Mouse (Mus musculus) T-cell, adult 2 months (primary cell): ENCODE measurements around the gene Slc38a7.
"Not testable (repeated sequence)": the region's sequence is repeated elsewhere in the genome, so short reads cannot be mapped to it uniquely, and the experiment has no call there.

ENCODE experiments used
- DNase-seq: peaks from one replicate; pipeline ENCODE4 v3.0.0; 2022; ENCODE audit warnings: low spot score

Gene Slc38a7

DNA sequence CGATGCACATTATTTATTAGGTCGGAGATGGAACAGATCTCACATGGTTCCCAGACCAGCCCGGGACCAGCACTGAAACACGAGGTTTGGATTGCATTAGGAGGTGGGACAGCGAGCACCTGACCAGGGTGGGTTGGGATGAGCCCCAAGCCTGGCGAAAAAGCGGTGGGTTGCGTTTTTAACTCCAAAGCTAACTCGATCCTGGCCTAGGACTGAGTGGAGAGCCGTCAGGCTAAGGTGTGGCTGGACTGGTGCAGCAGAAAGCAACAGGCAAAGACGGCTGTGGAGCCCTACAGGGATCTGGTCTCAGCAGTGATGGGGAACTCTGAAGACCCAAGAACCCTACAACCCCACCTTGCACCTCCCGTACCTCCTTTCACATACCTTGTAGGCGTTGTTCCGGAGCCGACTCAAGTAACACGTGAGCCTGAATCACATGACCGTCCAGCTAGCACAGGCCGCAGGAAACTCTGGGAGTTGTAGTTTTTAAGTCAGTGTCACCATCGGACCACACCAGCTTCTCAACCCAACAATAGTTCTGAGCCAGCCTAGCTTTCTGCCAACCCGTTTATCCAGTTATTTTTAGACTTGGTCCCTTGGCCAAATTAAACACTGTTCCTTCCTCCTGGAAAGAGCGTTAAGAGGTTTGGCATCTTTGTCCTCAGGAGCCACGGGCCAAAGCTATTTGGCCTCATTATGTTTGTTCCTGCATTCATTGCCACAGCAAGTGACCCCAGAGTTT lies at the start of gene Slc38a7:
TSS of gene Slc38a7 (minus strand) at position 438 of the 742 bp plus-strand sequence.
- peak; percentile 78 for DNase-seq

DNA sequence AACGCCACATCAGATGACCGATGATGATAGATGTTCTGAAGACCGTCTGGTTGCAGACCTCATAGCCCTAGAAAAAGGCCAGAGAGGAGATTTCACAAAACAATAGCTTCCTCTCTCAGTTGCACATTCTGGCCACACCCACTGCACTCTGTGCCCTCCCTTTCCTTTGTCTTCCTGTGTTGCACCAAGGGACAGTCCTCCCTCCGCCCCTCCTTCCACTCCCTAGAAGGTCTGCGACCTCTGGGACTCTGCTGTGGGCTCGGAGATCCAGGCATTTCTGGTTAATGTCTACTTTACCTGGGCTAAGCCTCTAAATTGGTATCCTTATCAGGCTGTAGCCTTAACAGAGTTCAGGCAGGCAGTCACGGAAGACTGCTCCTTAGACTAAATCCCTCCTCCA lies 48.5 kb upstream of the Slc38a7 start:
- no peak for DNase-seq

DNA sequence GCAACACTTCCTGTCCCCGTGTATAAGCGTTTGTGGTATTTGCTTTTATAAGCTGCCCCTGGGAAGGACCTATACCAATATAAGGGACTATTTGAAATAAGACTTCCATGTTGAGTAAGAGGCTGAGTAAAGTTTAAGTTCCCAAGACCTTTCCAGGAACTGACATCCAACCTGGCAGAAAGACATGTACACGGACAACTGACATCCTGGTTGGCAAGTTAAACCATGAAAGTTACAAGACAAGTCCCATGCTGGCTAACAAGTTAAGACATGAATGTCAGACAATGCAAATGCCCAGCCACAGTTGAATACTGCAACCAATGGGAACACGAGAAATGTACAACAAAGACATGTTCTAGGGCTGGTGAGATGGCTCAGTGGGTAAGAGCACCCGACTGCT lies 40.4 kb upstream of the Slc38a7 start:
- no peak for DNase-seq

- peak; percentile 90 for DNase-seq
Measured at GRCm38 (mm10) chr8:95888285-95889136, 35.2 kb upstream of the Slc38a7 start, which contains the start of gene Got2. Gene Got2 (minus strand): TSS chr8:95888547.

DNA sequence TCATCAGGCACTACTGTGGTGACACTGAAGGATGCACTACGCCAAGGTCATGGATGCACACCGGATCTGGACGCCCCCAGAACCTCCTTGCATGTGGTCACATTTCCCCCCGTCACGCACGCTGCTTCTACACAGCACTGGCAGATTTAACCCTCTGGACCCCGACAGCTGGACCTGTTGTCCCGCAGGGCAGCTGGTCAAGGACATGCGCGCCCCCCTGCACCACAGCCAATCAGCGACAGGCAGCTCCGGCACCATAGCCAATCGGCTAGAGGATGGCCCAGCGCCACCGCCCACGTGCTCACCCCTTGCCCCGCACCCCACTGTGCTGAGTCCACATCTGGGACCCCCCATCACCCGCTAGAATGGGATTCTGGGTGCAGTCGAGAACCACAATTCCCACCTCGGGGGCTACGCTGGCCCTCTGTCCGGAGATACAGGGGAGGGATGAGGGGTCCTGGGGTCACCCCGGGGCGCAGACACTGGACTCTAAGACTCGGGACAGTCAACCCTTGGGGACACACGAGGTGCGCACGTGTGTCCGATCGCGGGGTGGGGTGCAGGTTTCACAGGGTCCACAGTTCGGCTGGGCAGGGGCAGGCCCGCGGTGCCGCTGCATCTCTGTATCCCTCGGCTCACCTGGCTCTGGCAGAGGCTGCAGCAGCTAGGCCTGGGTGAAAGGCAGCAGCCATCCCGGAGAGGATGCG lies 34.4 kb upstream of the Slc38a7 start:
- peak; percentile 16 for DNase-seq

GRCm38 (mm10) chr8:95886647-95887577 lies 33.6 kb upstream of the Slc38a7 start:
- DNase-seq, result no peak

- DNase-seq, result no peak
Measured at GRCm38 (mm10) chr8:95885966-95886365, 32.6 kb upstream of the Slc38a7 start.

DNA sequence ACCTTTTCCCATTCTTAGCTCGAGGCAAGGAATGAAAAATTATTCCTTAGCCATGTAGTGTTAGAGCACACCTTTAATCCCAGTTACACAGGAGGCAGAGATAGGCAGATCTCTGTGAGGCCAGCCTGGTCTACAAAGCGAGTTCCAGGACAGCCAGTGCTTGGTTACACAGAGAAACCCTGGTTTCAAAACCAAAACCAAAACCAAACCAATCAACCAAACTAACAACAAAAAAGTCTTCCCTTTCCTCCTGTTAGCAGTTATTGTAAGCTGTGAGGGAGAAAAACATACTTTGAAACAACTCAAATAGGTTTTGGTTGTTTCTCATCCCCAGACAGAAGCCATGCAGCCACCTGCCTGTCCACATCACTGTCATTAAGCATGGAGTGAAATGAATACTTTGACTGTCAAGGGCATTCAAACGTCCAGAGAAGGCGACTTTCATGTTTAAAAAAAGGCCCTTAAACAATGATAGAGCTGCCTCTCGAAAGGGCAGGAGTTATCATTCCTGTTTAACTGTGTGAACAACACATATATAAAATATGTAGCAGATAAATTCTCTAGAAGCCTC lies 32.0 kb upstream of the Slc38a7 start:
- DNase-seq, result no peak

- no peak for DNase-seq
Measured at GRCm38 (mm10) chr8:95884491-95884890, 31.2 kb upstream of the Slc38a7 start.

- DNase-seq, result no peak
Measured at GRCm38 (mm10) chr8:95882191-95882590, 28.9 kb upstream of the Slc38a7 start.

GRCm38 (mm10) chr8:95881576-95881975 lies 28.2 kb upstream of the Slc38a7 start:
- no peak for DNase-seq

- DNase-seq, result no peak
Measured at GRCm38 (mm10) chr8:95879823-95880222, 26.5 kb upstream of the Slc38a7 start.

DNA sequence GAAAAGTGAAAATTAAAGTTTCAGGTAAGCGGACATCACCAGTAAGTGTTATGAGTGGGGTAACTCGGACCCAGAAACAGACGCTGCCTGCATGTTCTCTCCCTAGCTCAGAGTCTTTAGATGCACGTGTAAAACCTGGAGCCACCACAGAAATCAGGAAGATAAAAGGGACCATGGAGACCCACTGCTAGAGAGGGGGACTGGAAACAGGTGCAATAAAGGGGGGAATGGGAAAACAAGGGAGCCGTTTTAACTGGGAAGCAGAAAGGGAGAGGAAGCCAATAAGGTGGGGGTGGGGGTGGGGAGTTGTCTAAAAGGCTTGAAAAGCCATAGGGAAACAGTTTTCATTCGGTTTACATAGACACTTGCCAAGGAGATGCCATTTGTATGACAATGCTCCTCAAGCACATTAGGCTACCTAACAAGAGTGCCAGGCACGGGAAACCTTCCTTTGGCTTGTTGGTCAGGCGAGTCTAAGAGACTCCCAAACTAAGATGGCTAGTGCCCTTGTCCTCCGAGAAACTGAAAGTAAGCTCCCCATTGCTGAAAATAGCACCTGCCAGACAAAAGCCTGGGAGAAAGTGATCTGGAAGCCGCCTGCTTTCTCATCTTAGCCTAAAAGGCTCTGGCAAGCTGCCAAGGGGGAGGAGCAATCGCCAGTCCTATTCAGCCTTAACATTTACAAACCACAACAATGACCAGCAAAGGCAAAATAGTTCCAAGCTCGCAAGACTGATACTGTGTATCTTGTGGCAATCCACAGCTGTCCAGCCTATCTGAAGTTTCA lies 25.0 kb upstream of the Slc38a7 start:
- DNase-seq, result no peak

DNA sequence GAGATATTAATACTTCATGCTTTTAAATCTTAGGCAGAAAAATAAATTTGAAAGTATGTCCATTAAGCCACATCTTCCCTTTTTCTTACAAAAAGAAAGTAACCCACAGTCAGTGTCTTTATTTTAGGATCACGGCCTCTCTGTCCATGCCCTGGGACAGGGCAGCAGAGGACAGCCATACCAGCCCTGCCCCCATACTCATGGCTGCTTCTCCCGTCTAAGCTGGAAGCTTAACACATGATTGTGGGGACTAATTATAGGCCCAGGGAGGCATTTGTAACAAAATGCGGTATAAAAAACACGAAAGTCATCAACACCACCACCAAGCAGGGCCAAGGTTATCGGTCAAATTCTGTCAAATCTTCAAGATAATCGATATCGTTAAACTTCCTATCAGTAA lies 21.9 kb upstream of the Slc38a7 start:
- DNase-seq, result no peak

DNA sequence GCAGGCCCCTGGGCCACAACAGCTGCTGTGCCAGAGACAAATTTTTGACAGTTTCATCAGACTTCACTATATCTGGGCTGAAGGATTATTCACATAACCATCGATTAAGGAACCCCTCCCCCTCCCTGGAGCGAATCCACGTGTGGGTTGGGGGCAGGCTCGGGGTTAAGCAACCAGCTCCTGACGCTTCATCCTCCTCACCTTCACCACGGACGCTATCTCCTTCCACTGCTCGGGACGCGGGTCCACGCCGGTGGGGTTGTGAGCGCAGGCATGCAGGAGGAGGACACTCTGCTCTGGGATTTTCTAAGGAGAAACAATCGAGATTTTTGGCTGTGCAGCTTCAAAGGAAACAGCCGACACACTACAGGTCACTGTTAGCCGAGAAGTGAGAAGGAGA lies 18.4 kb upstream of the Slc38a7 start:
- no peak for DNase-seq

DNA sequence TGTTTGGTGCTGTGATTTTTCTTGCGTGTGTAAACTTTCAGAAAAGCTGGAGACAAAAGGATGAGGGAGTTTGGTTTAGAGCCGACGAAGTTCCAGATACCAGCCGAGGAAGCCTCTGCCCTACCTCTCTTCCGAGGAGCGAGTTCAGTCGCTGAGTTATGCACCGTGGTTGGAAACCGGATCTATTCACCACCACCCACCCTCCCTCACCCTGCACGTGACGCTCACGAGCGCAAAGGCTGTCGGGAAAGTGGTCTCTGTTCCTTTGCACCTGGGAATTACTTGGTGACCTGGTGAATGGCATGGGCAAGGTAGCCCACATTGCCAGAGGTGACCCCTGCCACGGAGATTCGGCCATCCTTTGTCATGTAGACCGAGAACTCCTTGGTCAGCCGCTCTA lies 11.5 kb upstream of the Slc38a7 start:
- DNase-seq, result not testable (repeated sequence)

DNA sequence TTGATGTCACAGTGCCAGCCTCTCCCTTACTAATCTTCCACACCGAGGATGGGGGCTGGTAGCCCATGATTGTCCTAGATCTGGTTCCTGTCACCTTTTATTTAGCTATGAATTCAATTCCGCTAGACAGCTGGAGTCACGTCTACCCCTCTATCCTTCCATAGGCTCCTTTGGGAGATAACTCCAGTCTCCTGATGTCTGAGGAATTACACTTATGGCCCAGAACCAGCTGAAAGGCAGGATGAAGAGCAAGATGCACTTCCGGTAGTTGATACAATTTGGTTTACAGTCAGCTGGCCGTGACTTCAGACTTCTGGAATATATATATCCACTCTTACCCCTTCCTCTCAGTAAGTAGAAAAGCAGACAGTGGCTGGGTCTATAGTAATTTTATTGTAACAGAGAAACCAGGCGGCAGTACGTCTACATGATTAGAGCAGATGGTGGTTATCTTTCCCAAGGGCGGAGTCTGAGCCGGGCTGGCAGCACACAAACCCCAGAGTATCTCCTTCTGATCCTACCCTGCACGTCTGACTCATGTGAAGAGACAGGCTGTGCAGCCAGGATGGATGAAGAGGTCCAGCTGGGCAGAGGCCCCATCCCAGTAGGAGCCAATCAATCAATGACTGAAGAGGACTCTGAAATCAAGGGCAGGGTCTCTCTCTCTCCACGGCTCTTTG lies 10.6 kb upstream of the Slc38a7 start:
- not testable (repeated sequence) for DNase-seq

GRCm38 (mm10) chr8:95854174-95854573 lies 835 bp upstream of the Slc38a7 start:
- no peak for DNase-seq

DNA sequence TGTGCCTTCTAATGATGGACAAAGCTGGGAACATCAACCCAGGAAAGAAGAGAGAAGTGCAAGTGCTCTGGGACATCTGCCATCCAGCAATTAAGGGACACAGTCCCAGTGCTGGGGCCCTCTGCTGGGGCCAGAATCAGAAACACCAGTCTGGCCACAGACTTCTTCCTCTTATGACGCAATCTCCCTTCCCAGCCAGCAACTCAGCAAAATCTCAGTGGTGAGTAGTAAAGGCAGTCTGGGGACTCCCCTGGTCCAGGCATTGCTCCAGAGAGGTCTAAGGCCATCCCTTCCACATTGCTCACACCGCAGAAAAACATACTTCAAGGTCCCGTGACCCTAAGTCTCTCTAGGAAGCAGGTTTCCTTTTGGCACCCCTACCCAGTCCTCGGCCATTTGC lies 1.0 kb downstream of the Slc38a7 start:
- no peak for DNase-seq

- DNase-seq, result no peak
Measured at GRCm38 (mm10) chr8:95850326-95850725, 3.0 kb downstream of the Slc38a7 start.
